Mouse (Mus musculus) liver, postnatal 0 days (tissue): ENCODE results near the gene 5330417C22Rik. TPM values are rescaled to one million over a fixed set of nuclear protein-coding genes. Genes with fewer than 3 reads are reported as not detected.

Source experiments
- ATAC-seq: fragments of 200-750 bp; cut with Nextera tagmentation; 2 replicates; pipeline ENCODE4 v1.8.0; 2017; ENCODE audit warnings: mild to moderate bottlenecking, moderate library complexity
- DNase-seq: peaks from one replicate; pipeline ENCODE4 v3.0.0-alpha.2; 2016
- H3K27ac ChIP-seq: fragments of 300-500 bp; sonication (generic); 2 replicates; pipeline ENCODE4 v1.5.1; 2014; ENCODE audit warnings: antibody characterized with exemption, moderate library complexity, mild to moderate bottlenecking, low read depth
- H3K27me3 ChIP-seq: fragments of 300-500 bp; sonication (generic); 2 replicates; pipeline ENCODE4 v1.6.1; 2014; ENCODE audit warnings: low read length, control low read depth, mixed read lengths; ENCODE audit not compliant: insufficient read depth
- H3K36me3 ChIP-seq: fragments of 300-500 bp; sonication (generic); replicated peaks from 2 replicates; pipeline ENCODE4 v1.6.1; 2014; ENCODE audit warnings: mild to moderate bottlenecking, control low read depth, low read length, moderate library complexity, mixed read lengths; ENCODE audit not compliant: insufficient read depth
- H3K4me1 ChIP-seq: fragments of 300-500 bp; sonication (generic); 2 replicates; pipeline ENCODE4 v1.6.1; 2014; ENCODE audit warnings: antibody characterized with exemption, mild to moderate bottlenecking, control low read depth; ENCODE audit not compliant: insufficient read depth
- H3K4me2 ChIP-seq: fragments of 300-500 bp; sonication (generic); 2 replicates; pipeline ENCODE4 v1.6.1; 2014; ENCODE audit warnings: low read depth, mild to moderate bottlenecking, low read length, moderate library complexity, mixed read lengths
- H3K4me3 ChIP-seq: fragments of 300-500 bp; sonication (generic); 2 replicates; pipeline ENCODE4 v1.5.1; 2014; ENCODE audit warnings: low read depth, low read length
- H3K9ac ChIP-seq: fragments of 300-500 bp; sonication (generic); replicated peaks from 2 replicates; pipeline ENCODE4 v1.6.1; 2014; ENCODE audit warnings: mild to moderate bottlenecking, moderate library complexity
- H3K9me3 ChIP-seq: fragments of 300-500 bp; sonication (generic); 2 replicates; pipeline ENCODE4 v1.6.1; 2016; ENCODE audit warnings: mild to moderate bottlenecking, control low read depth, low read length, mixed read lengths
- CTCF ChIP-seq: sonication (generic); IDR thresholded peaks from 2 replicates; pipeline ENCODE4 v1.5.1; 2016; ENCODE audit warnings: antibody characterized with exemption, low read depth
- EP300 ChIP-seq: IDR thresholded peaks from 2 replicates; pipeline ENCODE4 v1.6.1; 2016; ENCODE audit warnings: antibody characterized with exemption, low read depth, mild to moderate bottlenecking
- WGBS: fragments of 180-500 bp; shearing (Covaris S2); extraction: QIAGEN DNeasy Blood & Tissue Kit; methylation state at CpG from one replicate; pipeline ENCODE4 v1.1.7; 2014; ENCODE audit not compliant: insufficient replicate concordance; 5-methylcytosine and 5-hydroxymethylcytosine counted together
- polyA plus RNA-seq: library from polyadenylated mRNA; unstranded; fragments of >200 nt; fragmentation: Nextera tagmentation; extraction: Ambion mirVana; gene quantifications from 2 replicates; pipeline ENCODE4 v1.2.1, GENCODE M21; 2015

5330417C22Rik gene
- polyA plus RNA-seq, 1 experiment from 2014 or later: 0.72 TPM

- peak; percentile 46 for DNase-seq
Observed at GRCm38 (mm10) chr3:108476761-108477619, 59.3 kb downstream of the 5330417C22Rik start.

GRCm38 (mm10) chr3:108475496-108475895, 60.8 kb downstream of the 5330417C22Rik start:
- Histone ChIP-seq H3K4me2 (no peak overlapping the region), H3K36me3 (no peaks in the 10 kb centered on the region), H3K4me3 (no peak overlapping the region), H3K9ac (no peak overlapping the region), H3K27me3 (no peaks in the 10 kb centered on the region), H3K9me3 (no peaks in the 10 kb centered on the region), H3K4me1 (no peaks in the 10 kb centered on the region), H3K27ac (no peak overlapping the region)
- no peak for TF ChIP-seq EP300
- no peak for TF ChIP-seq CTCF
- DNase-seq: no peak
- ATAC-seq: no peak
- 70% methylated on average over 5 of the region's 5 CpGs for WGBS

More at GRCm38 (mm10) chr3:108476761-108477619, 59.3 kb downstream of the 5330417C22Rik start:
- H3K9ac ChIP-seq: no peak overlapping the region
- H3K4me2 ChIP-seq: no peak overlapping the region
- ATAC-seq: peak; percentile 82
- TF ChIP-seq CTCF (no peak), EP300 (no peak)
- no peak overlapping the region for H3K4me3 ChIP-seq
- H3K27ac ChIP-seq: peak overlapping the region; percentile 41; the same call in 1 of the 2 replicates
- H3K27me3 ChIP-seq: no peaks in the 10 kb centered on the region
- H3K9me3 ChIP-seq: no peaks in the 10 kb centered on the region
- H3K4me1 ChIP-seq: no peaks in the 10 kb centered on the region
- H3K36me3 ChIP-seq: no peaks in the 10 kb centered on the region
- WGBS: 56% methylated on average over 14 of the region's 14 CpGs

- 73% methylated on average over 7 of the region's 7 CpGs for WGBS
- H3K4me2 ChIP-seq: no peak overlapping the region
Observed at GRCm38 (mm10) chr3:108474969-108475368, 61.4 kb downstream of the 5330417C22Rik start.

GRCm38 (mm10) chr3:108467760-108468159, 68.6 kb downstream of the 5330417C22Rik start:
- H3K4me2 ChIP-seq: no peak overlapping the region
- H3K27ac ChIP-seq: no peak overlapping the region
- no peaks in the 10 kb centered on the region for H3K4me1 ChIP-seq
- no peaks in the 10 kb centered on the region for H3K9me3 ChIP-seq
- WGBS: 48% methylated on average over 8 of the region's 8 CpGs
- ATAC-seq: 0 out of 2 replicates have a peak, but pooled peaks have one; percentile 17
- no peaks in the 10 kb centered on the region for H3K36me3 ChIP-seq
- H3K4me3 ChIP-seq: no peak overlapping the region
- TF ChIP-seq EP300 (no peak), CTCF (no peak)
- H3K9ac ChIP-seq: no peak overlapping the region
- no peaks in the 10 kb centered on the region for H3K27me3 ChIP-seq
- DNase-seq: peak; percentile 29

More at GRCm38 (mm10) chr3:108474969-108475368, 61.4 kb downstream of the 5330417C22Rik start:
- no peak overlapping the region for H3K27ac ChIP-seq
- H3K4me1 ChIP-seq: no peaks in the 10 kb centered on the region
- DNase-seq (no peak), ATAC-seq (no peak)
- H3K36me3 ChIP-seq: no peaks in the 10 kb centered on the region
- H3K9ac ChIP-seq: no peak overlapping the region
- TF ChIP-seq EP300 (no peak), CTCF (no peak)
- no peak overlapping the region for H3K4me3 ChIP-seq
- H3K9me3 ChIP-seq: no peaks in the 10 kb centered on the region
- no peaks in the 10 kb centered on the region for H3K27me3 ChIP-seq

- no peak overlapping the region for H3K9ac ChIP-seq
- no peak overlapping the region for H3K4me3 ChIP-seq
- no peak overlapping the region for H3K4me2 ChIP-seq
- WGBS: 63% methylated on average over 6 of the region's 6 CpGs
- no peaks in the 10 kb centered on the region for H3K36me3 ChIP-seq
- no peak for TF ChIP-seq EP300
- TF ChIP-seq CTCF: peak; percentile 86
- no peak overlapping the region for H3K27ac ChIP-seq
- DNase-seq (peak; percentile 77), ATAC-seq (no peak)
- H3K4me1 ChIP-seq: no peaks in the 10 kb centered on the region
- H3K27me3 ChIP-seq: no peaks in the 10 kb centered on the region
- H3K9me3 ChIP-seq: no peaks in the 10 kb centered on the region
Observed at GRCm38 (mm10) chr3:108466425-108466824, 69.9 kb downstream of the 5330417C22Rik start.

- no peaks in the 10 kb centered on the region for H3K36me3 ChIP-seq
- H3K4me1 ChIP-seq: 0 out of 2 replicates have a peak, but pooled peaks cover 3% of the 10 kb centered on the region
- peak overlapping the region; percentile 53 for H3K4me2 ChIP-seq
- no peak overlapping the region for H3K4me3 ChIP-seq
- ATAC-seq (peak; percentile 44), DNase-seq (peak; percentile 46)
- 0 out of 2 replicates have a peak, but pooled peaks cover 4% of the 10 kb centered on the region for H3K27me3 ChIP-seq
- TF ChIP-seq CTCF (peak; percentile 47), EP300 (no peak)
- no peak overlapping the region for H3K27ac ChIP-seq
- WGBS: 34% methylated on average over 10 of the region's 10 CpGs
- H3K9ac ChIP-seq: no peak overlapping the region
- no peaks in the 10 kb centered on the region for H3K9me3 ChIP-seq
Observed at GRCm38 (mm10) chr3:108458866-108459265, 77.5 kb downstream of the 5330417C22Rik start.
